In genomic region chr10:75677571-75677970, GRCm38 (mm10) we compare ENCODE assay signal across 10 mouse cellular contexts. TPM values are rescaled to one million over a fixed set of nuclear protein-coding genes. Genes with fewer than 3 reads are reported as not detected.
A peak's percentile ranks its signal among the peaks of the same experiment; 100 is the strongest.
DNase-seq lines count a peak whose midpoint lies in the region; ATAC-seq and TF ChIP-seq lines count a peak whose summit lies in the region.
"Had no signal": no experiment of that assay in that cellular context is flagged by ENCODE, and none has a peak within 500 bp of the region (broad histone marks: within the 10 kb centered on the region; RNA-seq: fewer than 3 reads in every experiment).

No protein-coding gene starts in this region.

- 0 out of 2 replicates have a peak, but pooled peaks cover 4% of the 10 kb centered on the region for H3K4me1 ChIP-seq in embryonic facial prominence, embryonic 13.5 days
- H3K4me1 ChIP-seq in embryonic facial prominence, embryonic 10.5 days, result peaks cover 22% of the 10 kb centered on the region
- 0 out of 2 replicates have a peak, but pooled peaks cover 4% of the 10 kb centered on the region for H3K4me1 ChIP-seq in kidney, embryonic 16.5 days (ENCODE audit: insufficient read depth, low read length)
- peaks cover 10% of the 10 kb centered on the region for H3K4me1 ChIP-seq in testis, adult 2 months (ENCODE audit: control insufficient read depth, insufficient read depth, low read length)

- 68% methylated on average over 2 of the region's 2 CpGs for WGBS in embryonic facial prominence, embryonic 13.5 days
- WGBS in embryonic facial prominence, embryonic 10.5 days, result 87% methylated on average over 2 of the region's 2 CpGs
- WGBS in kidney, embryonic 16.5 days, result 82% methylated on average over 2 of the region's 2 CpGs

- DNase-seq in embryonic facial prominence, embryonic 10.5 days (ENCODE audit: low spot score), result no peak
- no peak for DNase-seq in kidney, postnatal 36 days
- no peak for DNase-seq in testis, postnatal 10 days (ENCODE audit: low spot score)
- no peak for DNase-seq in urinary bladder, postnatal 4 days (ENCODE audit: low spot score in 2 of 2)
- no peak for DNase-seq in right cerebral cortex, postnatal 25 days

- no peak overlapping the region for H3K9ac ChIP-seq in embryonic facial prominence, embryonic 13.5 days
- no peak overlapping the region for H3K9ac ChIP-seq in kidney, embryonic 16.5 days (replicated peaks; ENCODE audit: low read length)

- no peaks in the 10 kb centered on the region for H3K9me3 ChIP-seq in embryonic facial prominence, embryonic 13.5 days
- no peaks in the 10 kb centered on the region for H3K9me3 ChIP-seq in embryonic facial prominence, embryonic 10.5 days
- no peaks in the 10 kb centered on the region for H3K9me3 ChIP-seq in kidney, embryonic 16.5 days (ENCODE audit: low read length)

- no peak overlapping the region for H3K4me3 ChIP-seq in embryonic facial prominence, embryonic 13.5 days
- no peak overlapping the region for H3K4me3 ChIP-seq in embryonic facial prominence, embryonic 10.5 days
- H3K4me3 ChIP-seq in kidney, embryonic 16.5 days (ENCODE audit: low read length), result no peak overlapping the region
- H3K4me3 ChIP-seq in testis, adult 2 months (ENCODE audit: control insufficient read depth, low read depth, low read length), result no peak overlapping the region

- TF ChIP-seq CTCF in testis, adult 2 months (IDR thresholded peaks at IDR 0.05; ENCODE audit: control insufficient read depth, insufficient read depth, insufficient replicate concordance, low read depth, low read length), result no peak

- no peak for TF ChIP-seq POLR2A in testis, adult 2 months (IDR thresholded peaks at IDR 0.05; ENCODE audit: control insufficient read depth, low read depth, low read length)

- H3K27me3 ChIP-seq in embryonic facial prominence, embryonic 13.5 days, result no peaks in the 10 kb centered on the region
- no peaks in the 10 kb centered on the region for H3K27me3 ChIP-seq in embryonic facial prominence, embryonic 10.5 days (replicated peaks; ENCODE audit: low read depth, poor library complexity, severe bottlenecking)
- H3K27me3 ChIP-seq in kidney, embryonic 16.5 days (ENCODE audit: insufficient read depth, low read length), result no peaks in the 10 kb centered on the region
- no peaks in the 10 kb centered on the region for H3K27me3 ChIP-seq in testis, adult 2 months (ENCODE audit: control insufficient read depth, insufficient read depth, low read length)

- peaks cover 66% of the 10 kb centered on the region for H3K36me3 ChIP-seq in embryonic facial prominence, embryonic 13.5 days
- H3K36me3 ChIP-seq in embryonic facial prominence, embryonic 10.5 days (replicated peaks), result peaks cover 93% of the 10 kb centered on the region
- H3K36me3 ChIP-seq in kidney, embryonic 16.5 days (ENCODE audit: insufficient read depth, low read length), result peaks cover under 1% of the 10 kb centered on the region; the same call in 1 of the 2 replicates
- H3K36me3 ChIP-seq in testis, adult 2 months (ENCODE audit: control insufficient read depth, insufficient read depth, low read length), result no peaks in the 10 kb centered on the region; the same call in 1 of the 2 replicates

- no peak for ATAC-seq in embryonic facial prominence, embryonic 13.5 days (ENCODE audit: insufficient number of reproducible peaks, insufficient read depth, low FRiP score, low TSS enrichment, low read depth)
- no peak for ATAC-seq in kidney, embryonic 16.5 days (ENCODE audit: low FRiP score, low TSS enrichment)
- ATAC-seq: forebrain, embryonic 16.5 days; midbrain, embryonic 16.5 days had no signal

- no peak overlapping the region for H3K4me2 ChIP-seq in embryonic facial prominence, embryonic 13.5 days
- no peak overlapping the region for H3K4me2 ChIP-seq in kidney, embryonic 16.5 days (replicated peaks; ENCODE audit: low read depth, low read length)

- H3K27ac ChIP-seq in embryonic facial prominence, embryonic 13.5 days, result 0 out of 2 replicates have a peak overlapping the region, but pooled peaks have one; percentile 39
- no peak overlapping the region for H3K27ac ChIP-seq in embryonic facial prominence, embryonic 10.5 days (replicated peaks)
- 0 out of 2 replicates have a peak overlapping the region, but pooled peaks have one; percentile 5 for H3K27ac ChIP-seq in kidney, embryonic 16.5 days (ENCODE audit: low read length)
- H3K27ac ChIP-seq in testis, adult 2 months (ENCODE audit: control insufficient read depth, insufficient read depth, low read depth, low read length), result 0 out of 2 replicates have a peak overlapping the region, but pooled peaks have one; percentile 46

RNA-seq across cellular contexts. Expression of gene Susd2, which starts 33.8 kb away (rescaled TPM):
- 1.6 and 2.8 TPM in 2 replicates for polyA plus RNA-seq in embryonic facial prominence, embryonic 13.5 days (2015; fragmentation: Nextera tagmentation; extraction: Ambion mirVana)
- 1.6 and 1.8 TPM in 2 replicates for polyA plus RNA-seq in embryonic facial prominence, embryonic 10.5 days (2016; fragmentation: Nextera tagmentation; extraction: Ambion mirVana)
- polyA plus RNA-seq in kidney, embryonic 16.5 days (2015; fragmentation: Nextera tagmentation; extraction: Ambion mirVana), result 32.4 and 34.2 TPM in 2 replicates
- polyA plus RNA-seq in testis, adult 2 months (2012; rRNA removed), result 4.0 and 4.7 TPM in 2 replicates
